Mouse (Mus musculus) liver, embryonic 11.5 days (tissue): ENCODE data around the gene Rgsl1. TPM values are rescaled to one million over a fixed set of nuclear protein-coding genes. Genes with fewer than 3 reads are reported as not detected.
"Not testable (repeated sequence)": the region's sequence is repeated elsewhere in the genome, so short reads cannot be mapped to it uniquely, and the experiment has no call there.

ENCODE experiments used
- ATAC-seq: fragments of 200-750 bp; cut with Nextera tagmentation; replicated peaks from 2 replicates; pipeline ENCODE4 v1.8.0; 2017; ENCODE audit warnings: moderate number of reproducible peaks, mild to moderate bottlenecking, moderate TSS enrichment, moderate library complexity; ENCODE audit not compliant: low FRiP score
- DNase-seq: peaks from one replicate; pipeline ENCODE4 v3.0.0-alpha.2; 2017; ENCODE audit warnings: low spot score
- H3K27ac ChIP-seq: fragments of 300-500 bp; sonication (generic); 2 replicates; pipeline ENCODE4 v1.5.1; 2014; ENCODE audit warnings: mild to moderate bottlenecking, low read depth, low read length, control low read depth
- H3K27me3 ChIP-seq: fragments of 300-500 bp; sonication (generic); replicated peaks from 2 replicates; pipeline ENCODE4 v1.6.1; 2014; ENCODE audit warnings: low read length, mixed read lengths; ENCODE audit not compliant: control insufficient read depth, insufficient read depth
- H3K36me3 ChIP-seq: fragments of 300-500 bp; sonication (generic); 2 replicates; pipeline ENCODE4 v1.6.1; 2014; ENCODE audit warnings: mild to moderate bottlenecking, low read length, moderate library complexity, mixed read lengths; ENCODE audit not compliant: control insufficient read depth, insufficient read depth
- H3K4me1 ChIP-seq: fragments of 300-500 bp; sonication (generic); replicated peaks from 2 replicates; pipeline ENCODE4 v1.6.1; 2014; ENCODE audit warnings: low read length, mixed read lengths; ENCODE audit not compliant: control insufficient read depth, insufficient read depth
- H3K4me2 ChIP-seq: fragments of 300-500 bp; sonication (generic); 2 replicates; pipeline ENCODE4 v1.6.1; 2014; ENCODE audit warnings: mild to moderate bottlenecking, control low read depth, moderate library complexity
- H3K4me3 ChIP-seq: fragments of 300-500 bp; sonication (generic); 2 replicates; pipeline ENCODE4 v1.5.1; 2014; ENCODE audit warnings: low read depth, low read length, control low read depth
- H3K9ac ChIP-seq: fragments of 300-500 bp; sonication (generic); 2 replicates; pipeline ENCODE4 v1.6.1; 2014; ENCODE audit warnings: low read depth, low read length, control low read depth
- H3K9me3 ChIP-seq: fragments of 300-500 bp; sonication (generic); 2 replicates; pipeline ENCODE4 v1.6.1; 2016; ENCODE audit warnings: low read length, inconsistent platforms, mixed read lengths; ENCODE audit not compliant: control insufficient read depth
- WGBS: fragments of 180-500 bp; shearing (Covaris S2); extraction: QIAGEN DNeasy Blood & Tissue Kit; methylation state at CpG from one replicate; pipeline ENCODE4 v1.1.7; 2014; 5-methylcytosine and 5-hydroxymethylcytosine counted together
- polyA plus RNA-seq: library from polyadenylated mRNA; unstranded; fragments of >200 nt; fragmentation: Nextera tagmentation; extraction: Ambion mirVana; gene quantifications from 2 replicates; pipeline ENCODE4 v1.2.1, GENCODE M21; 2014

The Rgsl1 gene
- polyA plus RNA-seq, 1 experiment from 2014 or later = 0.07 TPM

- H3K4me3 ChIP-seq, H3K4me1 ChIP-seq, H3K4me2 ChIP-seq, H3K9me3 ChIP-seq, H3K9ac ChIP-seq, H3K36me3 ChIP-seq, ATAC-seq, H3K27ac ChIP-seq, H3K27me3 ChIP-seq, DNase-seq: not testable (repeated sequence)
- WGBS = 59% methylated on average over 6 of the region's 6 CpGs
Measured at GRCm38 (mm10) chr1:153769571-153769970, 74.4 kb downstream of the Rgsl1 start.

- WGBS = 57% methylated on average over 5 of the region's 5 CpGs
- ATAC-seq = no peak
Measured at GRCm38 (mm10) chr1:153768465-153768864, 75.5 kb downstream of the Rgsl1 start.

GRCm38 (mm10) chr1:153767281-153767680, 76.7 kb downstream of the Rgsl1 start:
- H3K4me2 ChIP-seq = no peak overlapping the region
- H3K9ac ChIP-seq = no peak overlapping the region
- ATAC-seq (no peak), DNase-seq (no peak)
- 83% methylated on average over 1 of the region's 1 CpGs for WGBS
- H3K36me3 ChIP-seq = no peaks in the 10 kb centered on the region
- H3K9me3 ChIP-seq = no peaks in the 10 kb centered on the region
- no peak overlapping the region for H3K27ac ChIP-seq
- no peaks in the 10 kb centered on the region for H3K27me3 ChIP-seq
- no peaks in the 10 kb centered on the region for H3K4me1 ChIP-seq
- H3K4me3 ChIP-seq = no peak overlapping the region

More at GRCm38 (mm10) chr1:153768465-153768864, 75.5 kb downstream of the Rgsl1 start:
- Histone ChIP-seq H3K36me3 (no peaks in the 10 kb centered on the region), H3K4me2 (no peak overlapping the region), H3K4me1 (no peaks in the 10 kb centered on the region), H3K27me3 (no peaks in the 10 kb centered on the region), H3K9me3 (no peaks in the 10 kb centered on the region), H3K27ac (no peak overlapping the region), H3K4me3 (no peak overlapping the region), H3K9ac (no peak overlapping the region)
- DNase-seq = no peak

GRCm38 (mm10) chr1:153766298-153766697, 77.6 kb downstream of the Rgsl1 start:
- Histone ChIP-seq H3K9ac (no peak overlapping the region), H3K9me3 (no peaks in the 10 kb centered on the region), H3K27ac (no peak overlapping the region), H3K36me3 (no peaks in the 10 kb centered on the region), H3K27me3 (no peaks in the 10 kb centered on the region), H3K4me2 (no peak overlapping the region), H3K4me3 (no peak overlapping the region), H3K4me1 (no peaks in the 10 kb centered on the region)
- 59% methylated on average over 8 of the region's 8 CpGs for WGBS
- no peak for ATAC-seq
- DNase-seq = no peak

- no peak for DNase-seq
- WGBS = 85% methylated on average over 11 of the region's 11 CpGs
- Histone ChIP-seq H3K9ac (no peak overlapping the region), H3K27ac (no peak overlapping the region), H3K36me3 (no peaks in the 10 kb centered on the region), H3K4me2 (no peak overlapping the region), H3K9me3 (no peaks in the 10 kb centered on the region), H3K27me3 (no peaks in the 10 kb centered on the region), H3K4me1 (no peaks in the 10 kb centered on the region), H3K4me3 (no peak overlapping the region)
- ATAC-seq = no peak
Measured at GRCm38 (mm10) chr1:153764136-153764535, 79.8 kb downstream of the Rgsl1 start.

GRCm38 (mm10) chr1:153753725-153754464, 90.0 kb downstream of the Rgsl1 start:
- H3K4me1 ChIP-seq = peaks cover 8% of the 10 kb centered on the region
- H3K27ac ChIP-seq = no peak overlapping the region
- no peaks in the 10 kb centered on the region for H3K9me3 ChIP-seq
- H3K9ac ChIP-seq = no peak overlapping the region
- DNase-seq (no peak), ATAC-seq (no peak)
- H3K27me3 ChIP-seq = no peaks in the 10 kb centered on the region
- no peaks in the 10 kb centered on the region for H3K36me3 ChIP-seq
- H3K4me3 ChIP-seq = no peak overlapping the region
- WGBS = 74% methylated on average over 25 of the region's 25 CpGs
- no peak overlapping the region for H3K4me2 ChIP-seq

- ATAC-seq (no peak), DNase-seq (no peak)
- Histone ChIP-seq H3K4me2 (peak overlapping the region; percentile 69), H3K9ac (no peak overlapping the region), H3K27me3 (no peaks in the 10 kb centered on the region), H3K27ac (no peak overlapping the region), H3K36me3 (no peaks in the 10 kb centered on the region), H3K4me1 (peaks cover 11% of the 10 kb centered on the region), H3K4me3 (peak overlapping the region; percentile 41), H3K9me3 (no peaks in the 10 kb centered on the region)
- 68% methylated on average over 6 of the region's 6 CpGs for WGBS
Measured at GRCm38 (mm10) chr1:153752521-153752920, 91.4 kb downstream of the Rgsl1 start.

GRCm38 (mm10) chr1:153751763-153752301, 92.1 kb downstream of the Rgsl1 start:
- Histone ChIP-seq H3K36me3 (no peaks in the 10 kb centered on the region), H3K27ac (peak overlapping the region; percentile 39), H3K9me3 (no peaks in the 10 kb centered on the region), H3K9ac (peak overlapping the region; percentile 49), H3K4me3 (peak overlapping the region; percentile 41), H3K4me2 (peak overlapping the region; percentile 69), H3K4me1 (peaks cover 11% of the 10 kb centered on the region), H3K27me3 (no peaks in the 10 kb centered on the region)
- peak; percentile 70 for ATAC-seq
- DNase-seq = no peak
- WGBS = 18% methylated on average over 13 of the region's 13 CpGs

GRCm38 (mm10) chr1:153750054-153750453, 93.9 kb downstream of the Rgsl1 start:
- Histone ChIP-seq H3K9me3 (no peaks in the 10 kb centered on the region), H3K4me3 (no peak overlapping the region), H3K4me1 (peaks cover 11% of the 10 kb centered on the region), H3K27ac (peak overlapping the region; percentile 28), H3K9ac (peak overlapping the region; percentile 75), H3K27me3 (no peaks in the 10 kb centered on the region), H3K4me2 (peak overlapping the region; percentile 76), H3K36me3 (no peaks in the 10 kb centered on the region)
- ATAC-seq = peak; percentile 70
- WGBS = 55% methylated on average over 6 of the region's 6 CpGs
- no peak for DNase-seq
